13 mouse cellular contexts compared by ENCODE assay signal in genomic region chr2:32787176-32787575, GRCm38 (mm10). TPM values are rescaled to one million over a fixed set of nuclear protein-coding genes. Genes with fewer than 3 reads are reported as not detected.
DNase-seq lines count a peak whose midpoint lies in the region; ATAC-seq and TF ChIP-seq lines count a peak whose summit lies in the region.
"Had no signal": no experiment of that assay in that cellular context is flagged by ENCODE, and none has a peak within 500 bp of the region (broad histone marks: within the 10 kb centered on the region; RNA-seq: fewer than 3 reads in every experiment).

No protein-coding gene starts in this region.

- no peaks in the 10 kb centered on the region for H3K4me1 ChIP-seq in forebrain, embryonic 14.5 days (ENCODE audit: control insufficient read depth, insufficient read depth, low read length)
- H3K4me1 ChIP-seq in forebrain, embryonic 16.5 days (replicated peaks; ENCODE audit: control insufficient read depth, insufficient read depth, low read length), result no peaks in the 10 kb centered on the region
- H3K4me1 ChIP-seq in lung, embryonic 14.5 days (ENCODE audit: insufficient read depth), result no peaks in the 10 kb centered on the region; the same call in 1 of the 2 replicates
- peaks cover 7% of the 10 kb centered on the region for H3K4me1 ChIP-seq in lung, adult 2 months (ENCODE audit: control insufficient read depth, insufficient read depth, low read length)
- H3K4me1 ChIP-seq: liver, embryonic 13.5 days had no signal

- no peak for ATAC-seq in forebrain, embryonic 14.5 days
- no peak for ATAC-seq in forebrain, embryonic 16.5 days
- no peak for ATAC-seq in lung, embryonic 14.5 days (ENCODE audit: insufficient read depth)

- no peaks in the 10 kb centered on the region for H3K9me3 ChIP-seq in forebrain, embryonic 14.5 days (replicated peaks; ENCODE audit: control insufficient read depth, low read length)
- H3K9me3 ChIP-seq in forebrain, embryonic 16.5 days (ENCODE audit: control insufficient read depth, low read length), result no peaks in the 10 kb centered on the region
- H3K9me3 ChIP-seq in lung, embryonic 14.5 days (ENCODE audit: low read depth, low read length), result no peaks in the 10 kb centered on the region
- H3K9me3 ChIP-seq: embryonic facial prominence, embryonic 13.5 days; heart, embryonic 15.5 days; liver, embryonic 13.5 days had no signal

- no peak for TF ChIP-seq POLR2A in lung, adult 2 months (IDR thresholded peaks at IDR 0.05; ENCODE audit: borderline replicate concordance, extremely low read depth, low read depth, low read length)

- H3K27me3 ChIP-seq in forebrain, embryonic 14.5 days (replicated peaks; ENCODE audit: control insufficient read depth, insufficient read depth, low read length), result no peaks in the 10 kb centered on the region
- no peaks in the 10 kb centered on the region for H3K27me3 ChIP-seq in forebrain, embryonic 16.5 days (replicated peaks; ENCODE audit: control insufficient read depth, insufficient read depth, low read length)
- H3K27me3 ChIP-seq in lung, embryonic 14.5 days (ENCODE audit: insufficient read depth, low read length), result no peaks in the 10 kb centered on the region
- H3K27me3 ChIP-seq: embryonic facial prominence, embryonic 13.5 days; heart, embryonic 15.5 days; liver, embryonic 13.5 days had no signal

- H3K4me2 ChIP-seq in forebrain, embryonic 14.5 days (ENCODE audit: low read length), result no peak overlapping the region
- no peak overlapping the region for H3K4me2 ChIP-seq in forebrain, embryonic 16.5 days (ENCODE audit: low read length)
- no peak overlapping the region for H3K4me2 ChIP-seq in lung, embryonic 14.5 days
- H3K4me2 ChIP-seq: embryonic facial prominence, embryonic 13.5 days; heart, embryonic 15.5 days; liver, embryonic 13.5 days had no signal

- peak; percentile 52 for DNase-seq in forebrain, embryonic 14.5 days (ENCODE audit: low spot score)
- DNase-seq in lung, embryonic 14.5 days, result peak; percentile 64
- DNase-seq in lung, adult 2 months, result no peak
- DNase-seq in R1 (ENCODE audit: low read depth, low spot score), result peak; percentile 60
- DNase-seq in retina, postnatal 1 day, result peak; percentile 67
- no peak for DNase-seq in adrenal gland, adult 8-10 months
- no peak for DNase-seq in adrenal gland, postnatal 10 days
- DNase-seq: liver, embryonic 13.5 days; right cerebral cortex, postnatal 14 days; thymus, postnatal 4 days had no signal

- H3K27ac ChIP-seq in forebrain, embryonic 14.5 days (ENCODE audit: low read depth, low read length), result no peak overlapping the region
- no peak overlapping the region for H3K27ac ChIP-seq in forebrain, embryonic 16.5 days (ENCODE audit: low read length)
- no peak overlapping the region for H3K27ac ChIP-seq in lung, embryonic 14.5 days (ENCODE audit: low read depth)
- H3K27ac ChIP-seq: embryonic facial prominence, embryonic 13.5 days; heart, embryonic 15.5 days; liver, embryonic 13.5 days had no signal

- peaks cover 19% of the 10 kb centered on the region for H3K36me3 ChIP-seq in forebrain, embryonic 14.5 days (ENCODE audit: control insufficient read depth, insufficient read depth, low read length)
- peaks cover 2% of the 10 kb centered on the region; the same call in 1 of the 2 replicates for H3K36me3 ChIP-seq in forebrain, embryonic 16.5 days (ENCODE audit: control insufficient read depth, insufficient read depth)
- no peaks in the 10 kb centered on the region for H3K36me3 ChIP-seq in lung, embryonic 14.5 days (ENCODE audit: insufficient read depth)
- H3K36me3 ChIP-seq: heart, embryonic 15.5 days; liver, embryonic 13.5 days had no signal

- WGBS in forebrain, embryonic 14.5 days, result 59% methylated on average over 6 of the region's 6 CpGs
- 72% methylated on average over 6 of the region's 6 CpGs for WGBS in forebrain, embryonic 16.5 days
- 64% methylated on average over 6 of the region's 6 CpGs for WGBS in lung, embryonic 14.5 days
- WGBS in lung, adult 2 months, result 58% methylated on average over 6 of the region's 6 CpGs

- H3K9ac ChIP-seq in forebrain, embryonic 14.5 days (ENCODE audit: low read length), result no peak overlapping the region
- no peak overlapping the region for H3K9ac ChIP-seq in forebrain, embryonic 16.5 days (replicated peaks; ENCODE audit: low read depth, low read length)
- H3K9ac ChIP-seq in lung, embryonic 14.5 days, result no peak overlapping the region
- H3K9ac ChIP-seq: embryonic facial prominence, embryonic 13.5 days; heart, embryonic 15.5 days; liver, embryonic 13.5 days had no signal

- no peak overlapping the region for H3K4me3 ChIP-seq in forebrain, embryonic 14.5 days (ENCODE audit: low read depth, low read length)
- H3K4me3 ChIP-seq in forebrain, embryonic 16.5 days (replicated peaks; ENCODE audit: low read length), result no peak overlapping the region
- H3K4me3 ChIP-seq in lung, embryonic 14.5 days (ENCODE audit: low read depth, low read length), result no peak overlapping the region
- no peak overlapping the region for H3K4me3 ChIP-seq in lung, adult 2 months (replicated peaks; ENCODE audit: extremely low read depth, low read depth, low read length)
- H3K4me3 ChIP-seq: embryonic facial prominence, embryonic 13.5 days; heart, embryonic 15.5 days; liver, embryonic 13.5 days had no signal

- peak; percentile 63 for TF ChIP-seq CTCF in lung, embryonic 14.5 days (IDR thresholded peaks at IDR 0.05; ENCODE audit: low read depth)
- TF ChIP-seq CTCF in lung, adult 2 months (IDR thresholded peaks at IDR 0.05; ENCODE audit: insufficient read depth, low read length), result no peak

RNA-seq across cellular contexts. Expression of gene Cfap157, which starts 2.9 kb away (rescaled TPM):
- 0.17 and 0.30 TPM in 2 replicates for polyA plus RNA-seq in forebrain, embryonic 14.5 days (2014; fragmentation: Nextera tagmentation; extraction: Ambion mirVana)
- 0.58 and 0.66 TPM in 2 replicates for polyA plus RNA-seq in forebrain, embryonic 16.5 days (2015; fragmentation: Nextera tagmentation; extraction: Ambion mirVana)
- polyA plus RNA-seq in lung, embryonic 14.5 days (2014; fragmentation: Nextera tagmentation; extraction: Ambion mirVana), result 0.11 and 0.33 TPM in 2 replicates
- 2.1 and 2.4 TPM in 2 replicates for polyA plus RNA-seq in lung, adult 2 months (2012; rRNA removed)
- total RNA-seq in adrenal gland, adult 8-10 months (2022), result not detected
- total RNA-seq in adrenal gland, postnatal 10 days (2021), result not detected

RNA-seq across cellular contexts. Expression of gene Ptrh1, which starts 11.6 kb away (rescaled TPM):
- polyA plus RNA-seq in forebrain, embryonic 14.5 days (2014; fragmentation: Nextera tagmentation; extraction: Ambion mirVana), result 4.7 and 5.1 TPM in 2 replicates
- 5.4 and 6.9 TPM in 2 replicates for polyA plus RNA-seq in forebrain, embryonic 16.5 days (2015; fragmentation: Nextera tagmentation; extraction: Ambion mirVana)
- 2.7 and 4.4 TPM in 2 replicates for polyA plus RNA-seq in lung, embryonic 14.5 days (2014; fragmentation: Nextera tagmentation; extraction: Ambion mirVana)
- 5.6 and 10.7 TPM in 2 replicates for polyA plus RNA-seq in lung, adult 2 months (2012; rRNA removed)
- 10 to 100 TPM in 2 of 4 experiments, 1 to 10 TPM in 2; 5.4 to 17.8 (median 10.2) TPM for total RNA-seq in adrenal gland, adult 8-10 months (2022)
- total RNA-seq in adrenal gland, postnatal 10 days (2021), result 1 to 10 TPM; 4.8 to 5.0 TPM

RNA-seq across cellular contexts. Expression of gene Ttc16, which starts 11.7 kb away (rescaled TPM):
- polyA plus RNA-seq in forebrain, embryonic 14.5 days (2014; fragmentation: Nextera tagmentation; extraction: Ambion mirVana), result 0.27 and 0.80 TPM in 2 replicates
- polyA plus RNA-seq in forebrain, embryonic 16.5 days (2015; fragmentation: Nextera tagmentation; extraction: Ambion mirVana), result 0.41 and 0.62 TPM in 2 replicates
- 0.15 and 0.33 TPM in 2 replicates for polyA plus RNA-seq in lung, embryonic 14.5 days (2014; fragmentation: Nextera tagmentation; extraction: Ambion mirVana)
- 9.7 and 12.0 TPM in 2 replicates for polyA plus RNA-seq in lung, adult 2 months (2012; rRNA removed)
- total RNA-seq in adrenal gland, adult 8-10 months (2022), result under 1 TPM in 3 of 4 experiments, not detected in 1; 0.28 to 0.54 (median 0.45) TPM
- under 1 TPM in 1 of 2 experiments, not detected in 1; 0.15 TPM for total RNA-seq in adrenal gland, postnatal 10 days (2021)

RNA-seq across cellular contexts. Expression of gene Tor2a, which starts 30.1 kb away (rescaled TPM):
- 67.9 and 71.2 TPM in 2 replicates for polyA plus RNA-seq in forebrain, embryonic 14.5 days (2014; fragmentation: Nextera tagmentation; extraction: Ambion mirVana)
- polyA plus RNA-seq in forebrain, embryonic 16.5 days (2015; fragmentation: Nextera tagmentation; extraction: Ambion mirVana), result 62.1 and 65.4 TPM in 2 replicates
- 66.2 and 71.0 TPM in 2 replicates for polyA plus RNA-seq in lung, embryonic 14.5 days (2014; fragmentation: Nextera tagmentation; extraction: Ambion mirVana)
- 65.3 and 67.8 TPM in 2 replicates for polyA plus RNA-seq in lung, adult 2 months (2012; rRNA removed)
- 10 to 100 TPM; 22.6 to 31.1 (median 28.5) TPM for total RNA-seq in adrenal gland, adult 8-10 months (2022)
- 10 to 100 TPM; 27.7 to 32.6 TPM for total RNA-seq in adrenal gland, postnatal 10 days (2021)

RNA-seq across cellular contexts. Expression of gene 6330409D20Rik, which starts 46.4 kb away (rescaled TPM):
- 3.2 and 3.4 TPM in 2 replicates for polyA plus RNA-seq in forebrain, embryonic 14.5 days (2014; fragmentation: Nextera tagmentation; extraction: Ambion mirVana)
- polyA plus RNA-seq in forebrain, embryonic 16.5 days (2015; fragmentation: Nextera tagmentation; extraction: Ambion mirVana), result 2.8 and 3.5 TPM in 2 replicates
- 0.20 TPM in 1 of 2 replicates, not detected in the other for polyA plus RNA-seq in lung, embryonic 14.5 days (2014; fragmentation: Nextera tagmentation; extraction: Ambion mirVana)
- polyA plus RNA-seq in lung, adult 2 months (2012; rRNA removed), result 0.18 and 0.41 TPM in 2 replicates
- not detected for total RNA-seq in adrenal gland, adult 8-10 months (2022)
- total RNA-seq in adrenal gland, postnatal 10 days (2021), result under 1 TPM in 1 of 2 experiments, not detected in 1; 0.30 TPM
- polyA plus RNA-seq: liver, embryonic 13.5 days had no signal

Comparison
In these comparisons a context has a peak if more than half of its experiments do, and no peak if none do; other contexts are left out.
1. DNase-seq: peak in forebrain, embryonic 14.5 days (single experiment), lung, embryonic 14.5 days (single experiment), R1 (single experiment) and retina, postnatal 1 day (single experiment); none in lung, adult 2 months (single experiment), adrenal gland, adult 8-10 months (single experiment) and adrenal gland, postnatal 10 days (single experiment).